Mouse (Mus musculus) brain, adult 2 months (tissue): ENCODE data around the gene Tmem82.
A peak's percentile ranks its signal among the peaks of the same experiment; 100 is the strongest.
"Not testable (repeated sequence)": the region's sequence is repeated elsewhere in the genome, so short reads cannot be mapped to it uniquely, and the experiment has no call there.

Source experiments
- DNase-seq: peaks from one replicate; pipeline ENCODE4 v3.0.0; 2011; ENCODE audit warnings: low read depth, low spot score

The Tmem82 gene

GRCm38 (mm10) chr4:141574789-141575702 is 43.4 kb downstream of the Tmem82 start:
- peak; percentile 87 for DNase-seq

- no peak for DNase-seq
Observed at GRCm38 (mm10) chr4:141573359-141573966, 45.0 kb downstream of the Tmem82 start.

- DNase-seq: no peak
Observed at GRCm38 (mm10) chr4:141572668-141573358, 45.6 kb downstream of the Tmem82 start.

GRCm38 (mm10) chr4:141571934-141572333 is 46.5 kb downstream of the Tmem82 start:
- no peak for DNase-seq

GRCm38 (mm10) chr4:141571337-141571739 is 47.1 kb downstream of the Tmem82 start:
- DNase-seq: no peak

GRCm38 (mm10) chr4:141570821-141571220 is 47.6 kb downstream of the Tmem82 start:
- no peak for DNase-seq

- no peak for DNase-seq
Observed at GRCm38 (mm10) chr4:141570004-141570403, 48.4 kb downstream of the Tmem82 start.

- no peak for DNase-seq
Observed at GRCm38 (mm10) chr4:141568966-141569365, 49.5 kb downstream of the Tmem82 start.

GRCm38 (mm10) chr4:141567174-141567573 is 51.3 kb downstream of the Tmem82 start:
- not testable (repeated sequence) for DNase-seq

GRCm38 (mm10) chr4:141566187-141566586 is 52.2 kb downstream of the Tmem82 start:
- DNase-seq: no peak

GRCm38 (mm10) chr4:141565325-141565724 is 53.1 kb downstream of the Tmem82 start:
- DNase-seq: no peak

GRCm38 (mm10) chr4:141564660-141565059 is 53.8 kb downstream of the Tmem82 start:
- no peak for DNase-seq

GRCm38 (mm10) chr4:141564209-141564608 is 54.2 kb downstream of the Tmem82 start:
- DNase-seq: no peak
